Mouse (Mus musculus) embryonic facial prominence, embryonic 10.5 days (tissue): ENCODE measurements at regions not wholly inside any gene's neighbourhood (a gene's known extent, or its start where the extent isn't known, plus 50 kb on each side); places are given as distances from the start of the nearest gene placed in this dataset.

Source experiments
- DNase-seq: peaks from one replicate; pipeline ENCODE4 v3.0.0-alpha.2; 2017; ENCODE audit warnings: low spot score
- H3K27ac ChIP-seq: fragments of 300-500 bp; sonication (generic); replicated peaks from 2 replicates; pipeline ENCODE4 v1.5.1; 2016; ENCODE audit warnings: mild to moderate bottlenecking
- H3K27me3 ChIP-seq: fragments of 300-500 bp; sonication (generic); replicated peaks from 2 replicates; pipeline ENCODE4 v1.6.1; 2016; ENCODE audit warnings: low read depth, mild to moderate bottlenecking; ENCODE audit not compliant: poor library complexity, severe bottlenecking
- H3K36me3 ChIP-seq: fragments of 300-500 bp; sonication (generic); replicated peaks from 2 replicates; pipeline ENCODE4 v1.6.1; 2016; ENCODE audit warnings: mild to moderate bottlenecking, moderate library complexity
- H3K4me1 ChIP-seq: fragments of 300-500 bp; sonication (generic); 2 replicates; pipeline ENCODE4 v1.6.1; 2016
- H3K4me3 ChIP-seq: fragments of 300-500 bp; sonication (generic); 2 replicates; pipeline ENCODE4 v1.5.1; 2016; ENCODE audit warnings: mild to moderate bottlenecking, moderate library complexity
- H3K9me3 ChIP-seq: fragments of 300-500 bp; sonication (generic); 2 replicates; pipeline ENCODE4 v1.6.1; 2016; ENCODE audit warnings: mild to moderate bottlenecking
- WGBS: fragments of 180-500 bp; shearing (Covaris S2); methylation state at CpG from one replicate; pipeline ENCODE4 v1.1.7; 2016; 5-methylcytosine and 5-hydroxymethylcytosine counted together

- 68% methylated on average over 4 of the region's 4 CpGs for WGBS
- Histone ChIP-seq H3K27ac (no peak overlapping the region), H3K9me3 (no peaks in the 10 kb centered on the region), H3K27me3 (no peaks in the 10 kb centered on the region), H3K4me1 (no peaks in the 10 kb centered on the region; the same call in 1 of the 2 replicates), H3K4me3 (no peak overlapping the region), H3K36me3 (no peaks in the 10 kb centered on the region)
- no peak for DNase-seq
These were observed 128.6 kb upstream of the Hgf start for GRCm38 (mm10) chr5:16424745-16425144.

- H3K27ac ChIP-seq: no peak overlapping the region
- H3K4me3 ChIP-seq: no peak overlapping the region
- no peaks in the 10 kb centered on the region for H3K27me3 ChIP-seq
- H3K4me1 ChIP-seq: no peaks in the 10 kb centered on the region; the same call in 1 of the 2 replicates
- WGBS: 39% methylated on average over 8 of the region's 8 CpGs
- DNase-seq: no peak
- no peaks in the 10 kb centered on the region for H3K9me3 ChIP-seq
- H3K36me3 ChIP-seq: no peaks in the 10 kb centered on the region
These were observed 128.0 kb upstream of the Hgf start for GRCm38 (mm10) chr5:16425302-16425701.

- no peak for DNase-seq
- Histone ChIP-seq H3K27ac (no peak overlapping the region), H3K4me1 (no peaks in the 10 kb centered on the region), H3K36me3 (no peaks in the 10 kb centered on the region), H3K4me3 (no peak overlapping the region), H3K9me3 (no peaks in the 10 kb centered on the region), H3K27me3 (no peaks in the 10 kb centered on the region)
- WGBS: 73% methylated on average over 2 of the region's 2 CpGs
These were observed 127.0 kb upstream of the Hgf start for GRCm38 (mm10) chr5:16426306-16426705.

- no peak overlapping the region for H3K27ac ChIP-seq
- H3K36me3 ChIP-seq: no peaks in the 10 kb centered on the region
- no peaks in the 10 kb centered on the region for H3K4me1 ChIP-seq
- H3K27me3 ChIP-seq: no peaks in the 10 kb centered on the region
- H3K9me3 ChIP-seq: no peaks in the 10 kb centered on the region
- WGBS: 91% methylated on average over 3 of the region's 3 CpGs
- DNase-seq: no peak
- H3K4me3 ChIP-seq: no peak overlapping the region
These were observed 118.7 kb upstream of the Hgf start for GRCm38 (mm10) chr5:16434586-16434985.

GRCm38 (mm10) chr5:16445056-16445455 lies 108.2 kb upstream of the Hgf start:
- Histone ChIP-seq H3K9me3 (0 out of 2 replicates have a peak, but pooled peaks cover 3% of the 10 kb centered on the region), H3K36me3 (no peaks in the 10 kb centered on the region), H3K27ac (no peak overlapping the region), H3K27me3 (no peaks in the 10 kb centered on the region), H3K4me1 (no peaks in the 10 kb centered on the region), H3K4me3 (no peak overlapping the region)
- 70% methylated on average over 1 of the region's 1 CpGs for whole genome bisulfite sequencing
- no peak for DNase-seq

- H3K9me3 ChIP-seq: 0 out of 2 replicates have a peak, but pooled peaks cover 3% of the 10 kb centered on the region
- WGBS: 62% methylated on average over 1 of the region's 1 CpGs
- no peak overlapping the region for H3K27ac ChIP-seq
- H3K4me1 ChIP-seq: no peaks in the 10 kb centered on the region
- no peaks in the 10 kb centered on the region for H3K36me3 ChIP-seq
- no peak for DNase-seq
- no peak overlapping the region for H3K4me3 ChIP-seq
- H3K27me3 ChIP-seq: no peaks in the 10 kb centered on the region
These were observed 106.3 kb upstream of the Hgf start for GRCm38 (mm10) chr5:16446977-16447376.

GRCm38 (mm10) chr5:16461795-16462194 lies 91.5 kb upstream of the Hgf start:
- H3K4me1 ChIP-seq: no peaks in the 10 kb centered on the region
- H3K36me3 ChIP-seq: no peaks in the 10 kb centered on the region
- DNase-seq: no peak
- H3K27ac ChIP-seq: no peak overlapping the region
- no peak overlapping the region for H3K4me3 ChIP-seq
- no peaks in the 10 kb centered on the region for H3K27me3 ChIP-seq
- 80% methylated on average over 2 of the region's 2 CpGs for WGBS
- no peaks in the 10 kb centered on the region for H3K9me3 ChIP-seq

- WGBS: 74% methylated on average over 5 of the region's 5 CpGs
- Histone ChIP-seq H3K9me3 (no peaks in the 10 kb centered on the region), H3K27ac (no peak overlapping the region), H3K4me3 (no peak overlapping the region), H3K27me3 (no peaks in the 10 kb centered on the region), H3K36me3 (no peaks in the 10 kb centered on the region), H3K4me1 (peaks cover 13% of the 10 kb centered on the region)
- DNase-seq: no peak
These were observed 87.0 kb upstream of the Hgf start for GRCm38 (mm10) chr5:16466266-16466665.

- H3K27ac ChIP-seq: no peak overlapping the region
- H3K36me3 ChIP-seq: no peaks in the 10 kb centered on the region
- no peak for DNase-seq
- no peak overlapping the region for H3K4me3 ChIP-seq
- H3K27me3 ChIP-seq: no peaks in the 10 kb centered on the region
- H3K9me3 ChIP-seq: no peaks in the 10 kb centered on the region
- H3K4me1 ChIP-seq: peaks cover 13% of the 10 kb centered on the region
- 73% methylated on average over 2 of the region's 2 CpGs for WGBS
These were observed 84.7 kb upstream of the Hgf start for GRCm38 (mm10) chr5:16468560-16468959.

GRCm38 (mm10) chr5:16469221-16469620 lies 84.1 kb upstream of the Hgf start:
- H3K36me3 ChIP-seq: no peaks in the 10 kb centered on the region
- WGBS: 82% methylated on average over 2 of the region's 2 CpGs
- peaks cover 13% of the 10 kb centered on the region for H3K4me1 ChIP-seq
- H3K9me3 ChIP-seq: no peaks in the 10 kb centered on the region
- H3K4me3 ChIP-seq: no peak overlapping the region
- DNase-seq: no peak
- no peaks in the 10 kb centered on the region for H3K27me3 ChIP-seq
- no peak overlapping the region for H3K27ac ChIP-seq

GRCm38 (mm10) chr5:16469644-16470275 lies 83.5 kb upstream of the Hgf start:
- H3K4me1 ChIP-seq: peaks cover 13% of the 10 kb centered on the region
- H3K27me3 ChIP-seq: no peaks in the 10 kb centered on the region
- WGBS: 54% methylated on average over 13 of the region's 13 CpGs
- no peaks in the 10 kb centered on the region for H3K9me3 ChIP-seq
- peak overlapping the region; percentile 62 for H3K27ac ChIP-seq
- H3K36me3 ChIP-seq: no peaks in the 10 kb centered on the region
- H3K4me3 ChIP-seq: peak overlapping the region; percentile 20; the same call in 1 of the 2 replicates
- DNase-seq: peak; percentile 39

GRCm38 (mm10) chr5:16470366-16470982 lies 82.8 kb upstream of the Hgf start:
- no peaks in the 10 kb centered on the region for H3K9me3 ChIP-seq
- H3K27me3 ChIP-seq: no peaks in the 10 kb centered on the region
- DNase-seq: peak; percentile 40
- H3K4me1 ChIP-seq: peaks cover 13% of the 10 kb centered on the region
- peak overlapping the region; percentile 20; the same call in 1 of the 2 replicates for H3K4me3 ChIP-seq
- H3K27ac ChIP-seq: no peak overlapping the region; the same call in 1 of the 2 replicates
- H3K36me3 ChIP-seq: no peaks in the 10 kb centered on the region
- 22% methylated on average over 10 of the region's 10 CpGs for WGBS

- Histone ChIP-seq H3K27ac (no peak overlapping the region), H3K4me1 (no peaks in the 10 kb centered on the region), H3K4me3 (no peak overlapping the region), H3K27me3 (no peaks in the 10 kb centered on the region), H3K36me3 (no peaks in the 10 kb centered on the region), H3K9me3 (no peaks in the 10 kb centered on the region)
- WGBS: 93% methylated on average over 1 of the region's 1 CpGs
- no peak for DNase-seq
These were observed 65.3 kb upstream of the Hgf start for GRCm38 (mm10) chr5:16487969-16488368.
